Mouse (Mus musculus): ENCODE measurements around the gene Chid1. TPM values are rescaled to one million over a fixed set of nuclear protein-coding genes. Genes with fewer than 3 reads are reported as not detected.

Chid1 gene
- polyA plus RNA-seq, 1 experiment from 2014 or later: 25.2 TPM

DNA sequence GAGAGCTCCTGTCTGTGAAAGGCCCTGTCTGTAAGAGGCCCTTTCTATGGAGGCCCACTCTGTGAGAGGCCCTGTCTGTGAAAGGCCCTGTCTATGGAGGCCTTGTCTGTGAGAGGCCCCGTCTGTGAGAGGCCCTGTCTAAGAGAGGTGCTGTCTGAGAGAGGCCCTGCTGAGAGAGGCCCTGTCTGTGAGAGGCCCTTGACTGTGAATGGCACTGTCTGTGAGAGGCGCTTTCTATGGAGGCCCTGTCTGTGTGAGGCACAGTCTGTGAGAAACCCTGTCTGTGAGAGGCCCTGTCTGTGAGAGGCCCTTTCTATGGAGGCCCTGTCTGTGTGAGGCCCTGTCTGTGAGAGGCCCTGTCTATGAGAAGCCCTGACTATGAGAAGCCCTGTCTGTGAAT, 33.4 kb downstream of the Chid1 start:
- H3K27ac ChIP-seq (replicated peaks): peak overlapping the region; percentile 90
- H3K4me2 ChIP-seq: peak overlapping the region; percentile 77
- peak overlapping the region; percentile 73 for H3K4me3 ChIP-seq (replicated peaks)
- ATAC-seq (ENCODE audit: insufficient read depth): peak; percentile 70
- H3K36me3 ChIP-seq (replicated peaks): peaks cover 40% of the 10 kb centered on the region
- no peaks in the 10 kb centered on the region for H3K9me3 ChIP-seq (replicated peaks)
- 46% methylated on average over 2 of the region's 2 CpGs for WGBS (ENCODE audit: insufficient replicate concordance)
- H3K9ac ChIP-seq: peak overlapping the region; percentile 77
- no peaks in the 10 kb centered on the region for H3K27me3 ChIP-seq
- peaks cover 70% of the 10 kb centered on the region for H3K4me1 ChIP-seq (replicated peaks)

GRCm38 (mm10) chr7:141502556-141502905, 37.1 kb downstream of the Chid1 start:
- Histone ChIP-seq H3K27me3 (no peaks in the 10 kb centered on the region), H3K9me3 (replicated peaks) (no peaks in the 10 kb centered on the region), H3K4me1 (replicated peaks) (peaks cover 35% of the 10 kb centered on the region), H3K27ac (replicated peaks) (peak overlapping the region; percentile 8; the same call in 1 of the 2 replicates), H3K9ac (no peak overlapping the region), H3K4me3 (replicated peaks) (no peak overlapping the region), H3K36me3 (replicated peaks) (peaks cover 16% of the 10 kb centered on the region; the same call in 1 of the 2 replicates), H3K4me2 (no peak overlapping the region)
- 88% methylated on average over 5 of the region's 5 CpGs for WGBS (ENCODE audit: insufficient replicate concordance)
- ATAC-seq (ENCODE audit: insufficient read depth): no peak

GRCm38 (mm10) chr7:141501820-141502555, 37.7 kb downstream of the Chid1 start:
- peak overlapping the region; percentile 8; the same call in 1 of the 2 replicates for H3K27ac ChIP-seq (replicated peaks)
- WGBS (ENCODE audit: insufficient replicate concordance): 73% methylated on average over 7 of the region's 7 CpGs
- ATAC-seq (ENCODE audit: insufficient read depth): no peak

DNA sequence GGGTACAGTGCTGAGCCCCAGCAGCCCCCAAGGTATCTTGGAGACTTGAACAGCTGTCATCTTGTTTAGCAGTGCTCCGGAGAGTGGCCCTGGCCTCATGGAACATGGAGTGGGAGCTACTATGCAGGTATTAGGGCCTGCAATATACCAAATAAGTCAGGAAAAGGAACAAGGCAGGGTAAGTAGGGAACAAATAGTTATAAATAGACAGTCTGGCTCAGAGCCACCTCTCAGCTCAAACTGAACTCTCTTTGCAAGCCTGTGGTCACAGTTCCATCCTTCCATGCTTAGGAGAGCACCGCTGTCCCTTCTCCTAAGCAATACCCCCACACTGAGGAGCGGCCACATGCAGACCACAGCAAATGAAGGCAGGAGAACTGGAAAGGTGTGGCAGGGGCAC, 42.1 kb downstream of the Chid1 start:
- WGBS (ENCODE audit: insufficient replicate concordance): 69% methylated on average over 3 of the region's 3 CpGs
- Histone ChIP-seq H3K4me1 (replicated peaks) (peaks cover 8% of the 10 kb centered on the region), H3K9ac (no peak overlapping the region), H3K27ac (replicated peaks) (no peak overlapping the region), H3K27me3 (no peaks in the 10 kb centered on the region), H3K9me3 (replicated peaks) (no peaks in the 10 kb centered on the region), H3K36me3 (replicated peaks) (peaks cover 32% of the 10 kb centered on the region), H3K4me2 (no peak overlapping the region), H3K4me3 (replicated peaks) (no peak overlapping the region)
- ATAC-seq (ENCODE audit: insufficient read depth): no peak

More at GRCm38 (mm10) chr7:141501820-141502555, 37.7 kb downstream of the Chid1 start:
- Histone ChIP-seq H3K9ac (no peak overlapping the region), H3K36me3 (replicated peaks) (peaks cover 19% of the 10 kb centered on the region; the same call in 1 of the 2 replicates), H3K27me3 (no peaks in the 10 kb centered on the region), H3K9me3 (replicated peaks) (no peaks in the 10 kb centered on the region), H3K4me1 (replicated peaks) (peaks cover 30% of the 10 kb centered on the region), H3K4me3 (replicated peaks) (no peak overlapping the region), H3K4me2 (no peak overlapping the region)

DNA sequence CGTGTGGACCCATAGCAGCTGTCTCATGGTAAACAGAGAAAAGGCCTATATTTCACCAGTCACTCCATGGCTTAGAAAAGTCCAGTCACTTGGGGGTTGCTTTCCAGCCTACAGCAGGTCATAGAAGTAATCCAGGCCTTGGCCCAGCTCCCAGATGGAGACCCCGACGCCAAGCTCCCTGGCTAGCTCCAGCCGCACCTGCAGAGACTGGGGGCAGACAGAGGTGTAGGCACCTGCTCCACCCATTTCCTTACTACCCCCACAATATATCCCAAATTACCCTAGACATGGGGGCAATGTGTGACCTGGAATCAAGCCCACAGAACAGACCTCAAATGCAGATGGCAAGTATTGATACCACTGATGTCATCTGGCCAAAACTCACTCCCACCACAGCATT, 43.7 kb downstream of the Chid1 start:
- WGBS (ENCODE audit: insufficient replicate concordance): 73% methylated on average over 4 of the region's 4 CpGs
- Histone ChIP-seq H3K9ac (no peak overlapping the region), H3K27ac (replicated peaks) (no peak overlapping the region), H3K4me2 (no peak overlapping the region), H3K4me3 (replicated peaks) (no peak overlapping the region), H3K9me3 (replicated peaks) (no peaks in the 10 kb centered on the region), H3K36me3 (replicated peaks) (peaks cover 43% of the 10 kb centered on the region), H3K27me3 (no peaks in the 10 kb centered on the region), H3K4me1 (replicated peaks) (no peaks in the 10 kb centered on the region; the same call in 1 of the 2 replicates)
- ATAC-seq (ENCODE audit: insufficient read depth): no peak

DNA sequence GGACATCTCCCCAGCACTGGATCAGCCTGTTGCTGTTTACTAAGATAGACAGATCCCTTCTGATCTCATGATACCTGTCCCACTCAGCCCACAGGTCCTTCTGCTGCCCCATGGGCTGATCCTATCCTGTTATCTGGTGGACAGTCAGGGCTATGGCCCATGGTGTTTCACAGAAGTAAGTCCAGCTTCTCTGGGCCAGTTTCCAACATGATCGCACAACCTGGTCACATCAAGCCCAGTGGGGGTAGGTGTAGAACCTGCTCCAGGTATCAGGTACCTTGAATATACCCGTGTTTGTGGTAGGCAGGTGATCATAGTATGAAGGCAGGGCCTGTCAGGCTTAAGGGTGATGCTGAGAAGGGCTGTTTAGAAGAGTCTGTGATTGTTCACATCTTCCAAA, 44.3 kb downstream of the Chid1 start:
- no peaks in the 10 kb centered on the region; the same call in 1 of the 2 replicates for H3K4me1 ChIP-seq (replicated peaks)
- WGBS (ENCODE audit: insufficient replicate concordance): 68% methylated on average over 2 of the region's 2 CpGs

DNA sequence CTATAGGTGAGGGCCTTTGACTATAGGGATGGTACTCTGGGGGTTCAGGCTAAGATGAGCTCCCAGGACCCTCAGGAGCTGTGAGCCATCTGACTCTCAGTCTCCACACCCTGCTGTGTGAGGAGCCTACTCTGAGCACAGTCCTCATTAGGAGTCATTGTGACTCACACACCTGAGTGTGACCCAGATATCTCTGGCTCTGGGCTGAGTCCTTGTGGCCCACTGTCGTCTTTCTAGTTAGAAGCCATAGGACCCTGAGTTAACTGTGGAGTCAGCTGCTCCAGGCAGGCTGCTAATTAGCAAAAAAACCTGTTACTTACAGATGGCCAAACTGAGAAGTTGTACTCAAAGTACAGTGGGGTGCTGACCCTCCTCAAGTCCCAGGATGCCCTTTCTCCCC, 45.9 kb downstream of the Chid1 start:
- Histone ChIP-seq H3K9me3 (replicated peaks) (no peaks in the 10 kb centered on the region), H3K4me1 (replicated peaks) (no peaks in the 10 kb centered on the region; the same call in 1 of the 2 replicates), H3K4me3 (replicated peaks) (no peak overlapping the region), H3K27me3 (no peaks in the 10 kb centered on the region), H3K27ac (replicated peaks) (no peak overlapping the region), H3K4me2 (no peak overlapping the region), H3K9ac (no peak overlapping the region), H3K36me3 (replicated peaks) (peaks cover 36% of the 10 kb centered on the region)
- 66% methylated on average over 1 of the region's 1 CpGs for WGBS (ENCODE audit: insufficient replicate concordance)
- ATAC-seq (ENCODE audit: insufficient read depth): no peak

More for the DNA sequence above, 44.3 kb downstream of the Chid1 start:
- Histone ChIP-seq H3K27me3 (no peaks in the 10 kb centered on the region), H3K36me3 (replicated peaks) (peaks cover 43% of the 10 kb centered on the region), H3K4me3 (replicated peaks) (no peak overlapping the region), H3K9ac (no peak overlapping the region), H3K9me3 (replicated peaks) (no peaks in the 10 kb centered on the region), H3K27ac (replicated peaks) (no peak overlapping the region), H3K4me2 (no peak overlapping the region)
- no peak for ATAC-seq (ENCODE audit: insufficient read depth)

DNA sequence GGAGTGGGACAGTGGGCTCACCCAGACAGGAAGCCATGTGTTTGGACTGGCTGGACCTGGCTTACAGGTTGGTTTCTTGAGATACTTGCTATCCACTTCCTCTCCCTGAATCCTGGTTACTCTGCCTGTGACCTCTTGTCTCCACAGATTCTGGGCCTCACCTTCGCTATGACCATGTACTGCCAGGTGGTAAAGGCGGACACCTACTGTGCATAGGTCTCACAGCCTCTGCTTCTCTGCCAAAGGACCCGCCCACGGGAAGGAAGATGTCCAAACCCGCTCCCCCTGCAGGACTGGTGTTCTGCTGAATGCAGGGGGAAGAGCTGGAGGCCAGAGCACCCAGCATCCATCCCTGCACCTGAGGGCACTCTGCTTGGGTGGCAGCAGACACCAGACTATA, 46.9 kb downstream of the Chid1 start:
- Histone ChIP-seq H3K4me1 (replicated peaks) (no peaks in the 10 kb centered on the region; the same call in 1 of the 2 replicates), H3K36me3 (replicated peaks) (peaks cover 36% of the 10 kb centered on the region), H3K9ac (no peak overlapping the region), H3K4me2 (no peak overlapping the region), H3K9me3 (replicated peaks) (no peaks in the 10 kb centered on the region), H3K27ac (replicated peaks) (no peak overlapping the region), H3K27me3 (no peaks in the 10 kb centered on the region), H3K4me3 (replicated peaks) (no peak overlapping the region)
- 83% methylated on average over 5 of the region's 5 CpGs for WGBS (ENCODE audit: insufficient replicate concordance)
- ATAC-seq (ENCODE audit: insufficient read depth): no peak

DNA sequence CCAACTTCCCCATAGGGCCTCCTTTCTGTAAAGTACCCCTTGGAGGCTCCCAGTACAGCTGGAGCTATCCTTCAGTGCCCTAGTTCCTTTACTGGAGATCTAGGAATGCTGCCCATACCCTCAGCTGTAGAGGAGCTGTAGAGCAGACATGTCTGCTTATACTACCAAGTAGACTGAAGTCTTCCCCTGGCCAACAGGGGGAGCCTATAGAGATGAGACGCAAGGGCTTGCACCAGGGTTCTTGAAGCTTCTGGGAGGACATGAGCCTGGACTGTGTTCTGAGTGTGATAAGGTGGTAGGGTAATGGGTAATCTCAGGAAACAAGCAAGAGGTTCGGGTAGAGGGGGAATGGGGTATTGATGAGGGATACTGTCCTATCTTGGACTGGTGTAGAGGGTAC, 48.5 kb downstream of the Chid1 start:
- Histone ChIP-seq H3K4me2 (no peak overlapping the region), H3K9me3 (replicated peaks) (no peaks in the 10 kb centered on the region), H3K36me3 (replicated peaks) (peaks cover 31% of the 10 kb centered on the region), H3K27me3 (no peaks in the 10 kb centered on the region), H3K9ac (no peak overlapping the region), H3K4me1 (replicated peaks) (peaks cover 3% of the 10 kb centered on the region; the same call in 1 of the 2 replicates), H3K27ac (replicated peaks) (no peak overlapping the region), H3K4me3 (replicated peaks) (no peak overlapping the region)
- peak; percentile 53 for ATAC-seq (ENCODE audit: insufficient read depth)
- WGBS (ENCODE audit: insufficient replicate concordance): 29% methylated on average over 2 of the region's 2 CpGs

DNA sequence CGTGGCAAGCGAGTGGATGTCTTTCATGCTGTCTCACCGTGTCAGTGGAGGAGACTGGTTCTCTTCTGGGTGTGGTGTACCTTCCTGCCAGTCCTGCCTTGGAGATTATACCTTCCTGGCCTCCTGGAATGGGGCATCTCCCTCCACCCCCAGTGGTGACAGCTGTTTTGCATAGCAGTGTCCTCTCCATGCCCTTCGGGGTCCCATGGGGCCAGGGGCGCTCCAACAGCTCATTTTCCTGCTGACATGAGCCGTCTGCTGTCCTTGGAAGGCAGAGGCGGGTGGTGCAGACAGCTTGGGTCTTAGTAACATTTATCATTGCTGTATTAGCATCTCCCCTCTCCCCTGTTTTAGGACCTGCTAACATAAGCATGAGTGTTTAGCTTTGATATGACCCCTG, 52.5 kb downstream of the Chid1 start:
- H3K27me3 ChIP-seq: peaks cover 21% of the 10 kb centered on the region
- peaks cover 9% of the 10 kb centered on the region for H3K4me1 ChIP-seq (replicated peaks)
- no peak overlapping the region for H3K9ac ChIP-seq
- ATAC-seq (ENCODE audit: insufficient read depth): no peak
- WGBS (ENCODE audit: insufficient replicate concordance): 77% methylated on average over 7 of the region's 7 CpGs
- no peak overlapping the region for H3K4me3 ChIP-seq (replicated peaks)
- H3K4me2 ChIP-seq: no peak overlapping the region
- no peaks in the 10 kb centered on the region for H3K9me3 ChIP-seq (replicated peaks)
- H3K36me3 ChIP-seq (replicated peaks): peaks cover 6% of the 10 kb centered on the region; the same call in 1 of the 2 replicates
- no peak overlapping the region for H3K27ac ChIP-seq (replicated peaks)

DNA sequence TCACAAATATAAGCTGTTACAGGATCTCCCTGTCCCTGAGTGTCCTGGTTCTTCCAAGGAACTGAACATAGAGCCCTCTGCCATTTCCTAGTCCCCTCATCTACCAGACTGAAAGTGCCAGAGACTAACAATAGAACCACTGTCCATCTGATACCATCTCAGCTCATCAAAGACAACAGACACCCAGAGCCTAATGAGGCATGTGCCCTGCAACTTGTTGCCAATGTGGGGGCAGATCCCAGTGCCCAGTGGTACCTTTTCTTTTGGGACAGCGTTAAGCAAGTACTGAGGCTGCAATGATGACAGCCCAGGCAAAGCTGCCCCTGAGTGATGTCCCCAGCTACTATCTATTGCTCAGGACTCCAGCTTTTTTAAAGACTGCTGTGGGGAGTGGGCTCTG, 53.4 kb downstream of the Chid1 start:
- no peaks in the 10 kb centered on the region for H3K9me3 ChIP-seq (replicated peaks)
- H3K4me3 ChIP-seq (replicated peaks): no peak overlapping the region
- peaks cover 18% of the 10 kb centered on the region for H3K4me1 ChIP-seq (replicated peaks)
- no peak overlapping the region for H3K9ac ChIP-seq
- no peak for ATAC-seq (ENCODE audit: insufficient read depth)
- H3K4me2 ChIP-seq: no peak overlapping the region
- peaks cover 30% of the 10 kb centered on the region for H3K27me3 ChIP-seq
- H3K36me3 ChIP-seq (replicated peaks): no peaks in the 10 kb centered on the region
- H3K27ac ChIP-seq (replicated peaks): no peak overlapping the region
- WGBS (ENCODE audit: insufficient replicate concordance): 85% methylated on average over 1 of the region's 1 CpGs
